Mouse (Mus musculus): ENCODE measurements at regions not wholly inside any gene's neighbourhood (a gene's known extent, or its start where the extent isn't known, plus 50 kb on each side); places are given as distances from the start of the nearest gene placed in this dataset.

- Histone ChIP-seq H3K4me3 (ENCODE audit: low read depth, low read length) (no peak overlapping the region), H3K4me2 (replicated peaks; ENCODE audit: low read depth, low read length) (no peak overlapping the region), H3K27me3 (ENCODE audit: control insufficient read depth, insufficient read depth, low read length) (no peaks in the 10 kb centered on the region), H3K36me3 (ENCODE audit: control insufficient read depth, insufficient read depth, low read length) (no peaks in the 10 kb centered on the region), H3K9ac (ENCODE audit: low read depth, low read length) (no peak overlapping the region), H3K27ac (ENCODE audit: low read depth, low read length) (no peak overlapping the region), H3K9me3 (ENCODE audit: control insufficient read depth, low read length) (no peaks in the 10 kb centered on the region), H3K4me1 (replicated peaks; ENCODE audit: control insufficient read depth, insufficient read depth, low read length) (no peaks in the 10 kb centered on the region)
- WGBS = 83% methylated on average over 6 of the region's 6 CpGs
- DNase-seq (ENCODE audit: low spot score) (no peak), ATAC-seq (ENCODE audit: low FRiP score) (no peak)
These were observed 1198.4 kb downstream of the Gsdmc2 start for GRCm38 (mm10) chr15:62646476-62647168.

- no peak for ATAC-seq (ENCODE audit: low FRiP score)
- H3K9me3 ChIP-seq (ENCODE audit: control insufficient read depth, low read length) = no peaks in the 10 kb centered on the region
- H3K4me2 ChIP-seq (replicated peaks; ENCODE audit: low read depth, low read length) = no peak overlapping the region
- H3K36me3 ChIP-seq (ENCODE audit: control insufficient read depth, insufficient read depth, low read length) = no peaks in the 10 kb centered on the region
- no peak overlapping the region for H3K9ac ChIP-seq (ENCODE audit: low read depth, low read length)
- DNase-seq (ENCODE audit: low spot score) = no peak
- no peaks in the 10 kb centered on the region for H3K4me1 ChIP-seq (replicated peaks; ENCODE audit: control insufficient read depth, insufficient read depth, low read length)
- H3K27ac ChIP-seq (ENCODE audit: low read depth, low read length) = no peak overlapping the region
- 87% methylated on average over 2 of the region's 2 CpGs for WGBS
- H3K27me3 ChIP-seq (ENCODE audit: control insufficient read depth, insufficient read depth, low read length) = no peaks in the 10 kb centered on the region
- H3K4me3 ChIP-seq (ENCODE audit: low read depth, low read length) = no peak overlapping the region
These were observed 1200.2 kb downstream of the Gsdmc2 start for GRCm38 (mm10) chr15:62644744-62645143.

- H3K9ac ChIP-seq (ENCODE audit: low read depth, low read length) = no peak overlapping the region
- no peaks in the 10 kb centered on the region for H3K4me1 ChIP-seq (replicated peaks; ENCODE audit: control insufficient read depth, insufficient read depth, low read length)
- ATAC-seq (ENCODE audit: low FRiP score) = no peak
- H3K27me3 ChIP-seq (ENCODE audit: control insufficient read depth, insufficient read depth, low read length) = no peaks in the 10 kb centered on the region
- H3K4me2 ChIP-seq (replicated peaks; ENCODE audit: low read depth, low read length) = no peak overlapping the region
- 81% methylated on average over 1 of the region's 1 CpGs for WGBS
- H3K9me3 ChIP-seq (ENCODE audit: control insufficient read depth, low read length) = no peaks in the 10 kb centered on the region
- no peaks in the 10 kb centered on the region for H3K36me3 ChIP-seq (ENCODE audit: control insufficient read depth, insufficient read depth, low read length)
- no peak overlapping the region for H3K27ac ChIP-seq (ENCODE audit: low read depth, low read length)
- DNase-seq (ENCODE audit: low spot score) = no peak
- no peak overlapping the region for H3K4me3 ChIP-seq (ENCODE audit: low read depth, low read length)
These were observed 1200.7 kb downstream of the Gsdmc2 start for GRCm38 (mm10) chr15:62644296-62644695.

- no peak for ATAC-seq (ENCODE audit: low FRiP score)
- no peak overlapping the region for H3K9ac ChIP-seq (ENCODE audit: low read depth, low read length)
- H3K4me1 ChIP-seq (replicated peaks; ENCODE audit: control insufficient read depth, insufficient read depth, low read length) = no peaks in the 10 kb centered on the region
- no peaks in the 10 kb centered on the region for H3K36me3 ChIP-seq (ENCODE audit: control insufficient read depth, insufficient read depth, low read length)
- no peak overlapping the region for H3K4me3 ChIP-seq (ENCODE audit: low read depth, low read length)
- H3K4me2 ChIP-seq (replicated peaks; ENCODE audit: low read depth, low read length) = no peak overlapping the region
- no peak overlapping the region for H3K27ac ChIP-seq (ENCODE audit: low read depth, low read length)
- DNase-seq (ENCODE audit: low spot score) = no peak
- no peaks in the 10 kb centered on the region for H3K27me3 ChIP-seq (ENCODE audit: control insufficient read depth, insufficient read depth, low read length)
- H3K9me3 ChIP-seq (ENCODE audit: control insufficient read depth, low read length) = no peaks in the 10 kb centered on the region
- 81% methylated on average over 7 of the region's 7 CpGs for WGBS
These were observed 1203.8 kb downstream of the Gsdmc2 start for GRCm38 (mm10) chr15:62641051-62641710.

- no peaks in the 10 kb centered on the region for H3K9me3 ChIP-seq (ENCODE audit: control insufficient read depth, low read length)
- DNase-seq (ENCODE audit: low spot score) (no peak), ATAC-seq (ENCODE audit: low FRiP score) (no peak)
- WGBS = 90% methylated on average over 7 of the region's 7 CpGs
- H3K36me3 ChIP-seq (ENCODE audit: control insufficient read depth, insufficient read depth, low read length) = no peaks in the 10 kb centered on the region
- H3K4me3 ChIP-seq (ENCODE audit: low read depth, low read length) = no peak overlapping the region
- H3K4me2 ChIP-seq (replicated peaks; ENCODE audit: low read depth, low read length) = no peak overlapping the region
- H3K27me3 ChIP-seq (ENCODE audit: control insufficient read depth, insufficient read depth, low read length) = no peaks in the 10 kb centered on the region
- no peaks in the 10 kb centered on the region for H3K4me1 ChIP-seq (replicated peaks; ENCODE audit: control insufficient read depth, insufficient read depth, low read length)
- H3K9ac ChIP-seq (ENCODE audit: low read depth, low read length) = no peak overlapping the region
- H3K27ac ChIP-seq (ENCODE audit: low read depth, low read length) = no peak overlapping the region
These were observed 1219.6 kb downstream of the Gsdmc2 start for GRCm38 (mm10) chr15:62625406-62625805.

- no peak for DNase-seq (ENCODE audit: low spot score)
- Histone ChIP-seq H3K4me1 (replicated peaks; ENCODE audit: control insufficient read depth, insufficient read depth, low read length) (no peaks in the 10 kb centered on the region), H3K4me2 (replicated peaks; ENCODE audit: low read depth, low read length) (no peak overlapping the region), H3K4me3 (ENCODE audit: low read depth, low read length) (no peak overlapping the region), H3K27ac (ENCODE audit: low read depth, low read length) (no peak overlapping the region), H3K9me3 (ENCODE audit: control insufficient read depth, low read length) (no peaks in the 10 kb centered on the region), H3K36me3 (ENCODE audit: control insufficient read depth, insufficient read depth, low read length) (no peaks in the 10 kb centered on the region), H3K27me3 (ENCODE audit: control insufficient read depth, insufficient read depth, low read length) (no peaks in the 10 kb centered on the region), H3K9ac (ENCODE audit: low read depth, low read length) (no peak overlapping the region)
- 95% methylated on average over 5 of the region's 5 CpGs for WGBS
- ATAC-seq (ENCODE audit: low FRiP score) = no peak
These were observed 1228.9 kb downstream of the Gsdmc2 start for GRCm38 (mm10) chr15:62616042-62616441.

- DNase-seq (ENCODE audit: low spot score) (no peak), ATAC-seq (ENCODE audit: low FRiP score) (no peak)
- H3K27ac ChIP-seq (ENCODE audit: low read depth, low read length) = no peak overlapping the region
- H3K27me3 ChIP-seq (ENCODE audit: control insufficient read depth, insufficient read depth, low read length) = no peaks in the 10 kb centered on the region
- H3K36me3 ChIP-seq (ENCODE audit: control insufficient read depth, insufficient read depth, low read length) = no peaks in the 10 kb centered on the region
- H3K9ac ChIP-seq (ENCODE audit: low read depth, low read length) = no peak overlapping the region
- H3K4me1 ChIP-seq (replicated peaks; ENCODE audit: control insufficient read depth, insufficient read depth, low read length) = no peaks in the 10 kb centered on the region
- H3K4me3 ChIP-seq (ENCODE audit: low read depth, low read length) = no peak overlapping the region
- no peaks in the 10 kb centered on the region for H3K9me3 ChIP-seq (ENCODE audit: control insufficient read depth, low read length)
- no peak overlapping the region for H3K4me2 ChIP-seq (replicated peaks; ENCODE audit: low read depth, low read length)
These were observed 1248.2 kb downstream of the Gsdmc2 start for GRCm38 (mm10) chr15:62596735-62597134.

- 73% methylated on average over 3 of the region's 3 CpGs for WGBS
- H3K4me2 ChIP-seq (replicated peaks; ENCODE audit: low read depth, low read length) = no peak overlapping the region
- no peak for ATAC-seq (ENCODE audit: low FRiP score)
These were observed 1256.4 kb downstream of the Gsdmc2 start for GRCm38 (mm10) chr15:62588580-62588979.

GRCm38 (mm10) chr15:62578788-62579187 lies 1266.2 kb downstream of the Gsdmc2 start:
- Histone ChIP-seq H3K9me3 (ENCODE audit: control insufficient read depth, low read length) (no peaks in the 10 kb centered on the region), H3K27ac (ENCODE audit: low read depth, low read length) (no peak overlapping the region), H3K4me3 (ENCODE audit: low read depth, low read length) (no peak overlapping the region), H3K9ac (ENCODE audit: low read depth, low read length) (no peak overlapping the region), H3K4me2 (replicated peaks; ENCODE audit: low read depth, low read length) (no peak overlapping the region), H3K27me3 (ENCODE audit: control insufficient read depth, insufficient read depth, low read length) (no peaks in the 10 kb centered on the region), H3K36me3 (ENCODE audit: control insufficient read depth, insufficient read depth, low read length) (no peaks in the 10 kb centered on the region), H3K4me1 (replicated peaks; ENCODE audit: control insufficient read depth, insufficient read depth, low read length) (no peaks in the 10 kb centered on the region)
- DNase-seq (ENCODE audit: low spot score) (peak; percentile 25), ATAC-seq (ENCODE audit: low FRiP score) (peak; percentile 75; the same call in 1 of the 2 replicates)
- WGBS = 34% methylated on average over 3 of the region's 3 CpGs

More at GRCm38 (mm10) chr15:62588580-62588979, 1256.4 kb downstream of the Gsdmc2 start:
- Histone ChIP-seq H3K9ac (ENCODE audit: low read depth, low read length) (no peak overlapping the region), H3K9me3 (ENCODE audit: control insufficient read depth, low read length) (no peaks in the 10 kb centered on the region), H3K27ac (ENCODE audit: low read depth, low read length) (no peak overlapping the region), H3K36me3 (ENCODE audit: control insufficient read depth, insufficient read depth, low read length) (no peaks in the 10 kb centered on the region), H3K27me3 (ENCODE audit: control insufficient read depth, insufficient read depth, low read length) (no peaks in the 10 kb centered on the region), H3K4me1 (replicated peaks; ENCODE audit: control insufficient read depth, insufficient read depth, low read length) (no peaks in the 10 kb centered on the region), H3K4me3 (ENCODE audit: low read depth, low read length) (no peak overlapping the region)
- DNase-seq (ENCODE audit: low spot score) = no peak
